Mouse (Mus musculus): Measurements from ENCODE around the gene Ggn. TPM values are rescaled to one million over a fixed set of nuclear protein-coding genes. Genes with fewer than 3 reads are reported as not detected.
"Not testable (repeated sequence)": the region's sequence is repeated elsewhere in the genome, so short reads cannot be mapped to it uniquely, and the experiment has no call there.

Gene Ggn
- total and polyA plus RNA-seq, 2 experiments from 2014 or later = 0.41 to 0.73 TPM

- 6% methylated on average over 34 of the region's 34 CpGs for WGBS
- Histone ChIP-seq H3K9ac (replicated peaks; ENCODE audit: low read length) (no peak overlapping the region), H3K36me3 (ENCODE audit: insufficient read depth, low read length) (no peaks in the 10 kb centered on the region), H3K4me2 (ENCODE audit: low read depth, low read length) (peak overlapping the region; percentile 53), H3K4me1 (ENCODE audit: insufficient read depth, low read length) (no peaks in the 10 kb centered on the region), H3K9me3 (ENCODE audit: low read length) (no peaks in the 10 kb centered on the region), H3K27me3 (ENCODE audit: insufficient read depth, low read length) (no peaks in the 10 kb centered on the region), H3K4me3 (ENCODE audit: low read length) (peak overlapping the region; percentile 38), H3K27ac (peak overlapping the region; percentile 41; the same call in 1 of the 2 replicates)
- peak; percentile 75 for DNase-seq (ENCODE audit: low spot score)
- peak; percentile 66 for ATAC-seq
- TF ChIP-seq CTCF (IDR thresholded peaks at IDR 0.05; ENCODE audit: low read depth) = no peak
These were observed 41.6 kb downstream of the Ggn start for GRCm38 (mm10) chr7:29211415-29212198.

GRCm38 (mm10) chr7:29212199-29212765, 42.3 kb downstream of the Ggn start:
- Histone ChIP-seq H3K4me2 (ENCODE audit: low read depth, low read length) (peak overlapping the region; percentile 53; the same call in 1 of the 2 replicates), H3K27ac (0 out of 2 replicates have a peak overlapping the region, but pooled peaks have one; percentile 41), H3K36me3 (ENCODE audit: insufficient read depth, low read length) (no peaks in the 10 kb centered on the region), H3K9me3 (ENCODE audit: low read length) (no peaks in the 10 kb centered on the region), H3K27me3 (ENCODE audit: insufficient read depth, low read length) (no peaks in the 10 kb centered on the region), H3K4me3 (ENCODE audit: low read length) (peak overlapping the region; percentile 38; the same call in 1 of the 2 replicates), H3K4me1 (ENCODE audit: insufficient read depth, low read length) (no peaks in the 10 kb centered on the region), H3K9ac (replicated peaks; ENCODE audit: low read length) (no peak overlapping the region)
- no peak for TF ChIP-seq CTCF (IDR thresholded peaks at IDR 0.05; ENCODE audit: low read depth)
- DNase-seq (ENCODE audit: low spot score) (peak; percentile 15), ATAC-seq (no peak)
- 15% methylated on average over 26 of the region's 26 CpGs for WGBS

- not testable (repeated sequence) for H3K4me1 ChIP-seq (ENCODE audit: insufficient read depth, low read length); H3K27me3 ChIP-seq (ENCODE audit: insufficient read depth, low read length); H3K9ac ChIP-seq (replicated peaks; ENCODE audit: low read length); H3K36me3 ChIP-seq (ENCODE audit: insufficient read depth, low read length); DNase-seq (ENCODE audit: low spot score); H3K9me3 ChIP-seq (ENCODE audit: low read length)
- 0 out of 2 replicates have a peak, but pooled peaks have one; percentile 9 for ATAC-seq
- 16% methylated on average over 40 of the region's 40 CpGs for WGBS
- peak overlapping the region; percentile 36; the same call in 1 of the 2 replicates for H3K27ac ChIP-seq
- 0 out of 2 replicates have a peak overlapping the region, but pooled peaks have one; percentile 10 for H3K4me3 ChIP-seq (ENCODE audit: low read length)
- H3K4me2 ChIP-seq (ENCODE audit: low read depth, low read length) = peak overlapping the region; percentile 40
These were observed 43.0 kb downstream of the Ggn start for GRCm38 (mm10) chr7:29212775-29213560.

- Histone ChIP-seq H3K36me3 (ENCODE audit: insufficient read depth, low read length) (no peaks in the 10 kb centered on the region), H3K4me2 (ENCODE audit: low read depth, low read length) (peak within 1 kb of the TSS; percentile 40), H3K4me3 (ENCODE audit: low read length) (peak within 1 kb of the TSS; percentile 10; the same call in 1 of the 2 replicates), H3K27ac (peak within 1 kb of the TSS; percentile 36; the same call in 1 of the 2 replicates), H3K9ac (replicated peaks; ENCODE audit: low read length) (no peak within 1 kb of the TSS), H3K4me1 (ENCODE audit: insufficient read depth, low read length) (no peaks in the 10 kb centered on the region), H3K27me3 (ENCODE audit: insufficient read depth, low read length) (no peaks in the 10 kb centered on the region), H3K9me3 (ENCODE audit: low read length) (no peaks in the 10 kb centered on the region)
- DNase-seq (ENCODE audit: low spot score) = peak; percentile 78
- WGBS = 3% methylated on average over 20 of the region's 20 CpGs
- TF ChIP-seq CTCF (IDR thresholded peaks at IDR 0.05; ENCODE audit: low read depth) = no peak
- ATAC-seq = peak; percentile 81
These were observed 43.7 kb downstream of the Ggn start, which contains the start of gene Catsperg1 for GRCm38 (mm10) chr7:29213675-29214082. Gene Catsperg1 (minus strand): TSS chr7:29214035.

- no peaks in the 10 kb centered on the region for H3K27me3 ChIP-seq (ENCODE audit: insufficient read depth, low read length)
- H3K27ac ChIP-seq = no peak overlapping the region
- no peaks in the 10 kb centered on the region for H3K9me3 ChIP-seq (ENCODE audit: low read length)
- H3K36me3 ChIP-seq (ENCODE audit: insufficient read depth, low read length) = no peaks in the 10 kb centered on the region
- no peak overlapping the region for H3K9ac ChIP-seq (replicated peaks; ENCODE audit: low read length)
- no peak for ATAC-seq
- H3K4me1 ChIP-seq (ENCODE audit: insufficient read depth, low read length) = no peaks in the 10 kb centered on the region
- WGBS = 58% methylated on average over 2 of the region's 2 CpGs
- no peak overlapping the region for H3K4me2 ChIP-seq (ENCODE audit: low read depth, low read length)
- no peak for TF ChIP-seq CTCF (IDR thresholded peaks at IDR 0.05; ENCODE audit: low read depth)
- no peak overlapping the region for H3K4me3 ChIP-seq (ENCODE audit: low read length)
- no peak for DNase-seq (ENCODE audit: low spot score)
These were observed 44.2 kb downstream of the Ggn start for GRCm38 (mm10) chr7:29214236-29214635.

DNA sequence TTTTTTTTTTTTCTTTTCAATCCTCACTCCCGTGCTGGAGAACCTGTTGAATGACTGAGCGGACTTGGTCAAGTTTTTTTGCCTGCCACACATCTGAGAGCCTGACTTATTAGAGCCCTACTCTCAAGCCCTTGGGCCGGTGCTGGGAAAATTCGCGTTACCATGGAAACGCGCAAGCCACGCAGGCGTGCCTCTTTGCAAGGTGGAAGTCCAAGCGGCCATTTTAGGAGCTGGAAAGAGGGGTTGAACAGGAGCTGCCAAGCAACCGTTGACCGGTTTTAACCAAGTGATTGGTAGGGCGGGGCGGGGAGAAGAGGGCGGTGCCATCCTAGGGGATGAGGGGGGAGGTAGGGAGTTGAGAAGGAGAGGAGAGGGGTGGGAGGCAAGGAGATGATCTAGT, 44.8 kb downstream of the Ggn start:
- 41% methylated on average over 15 of the region's 15 CpGs for WGBS
- no peak for TF ChIP-seq CTCF (IDR thresholded peaks at IDR 0.05; ENCODE audit: low read depth)
- Histone ChIP-seq H3K9ac (replicated peaks; ENCODE audit: low read length) (no peak overlapping the region), H3K9me3 (ENCODE audit: low read length) (peaks cover under 1% of the 10 kb centered on the region; the same call in 1 of the 2 replicates), H3K27ac (no peak overlapping the region), H3K4me1 (ENCODE audit: insufficient read depth, low read length) (no peaks in the 10 kb centered on the region), H3K36me3 (ENCODE audit: insufficient read depth, low read length) (no peaks in the 10 kb centered on the region), H3K27me3 (ENCODE audit: insufficient read depth, low read length) (no peaks in the 10 kb centered on the region), H3K4me2 (ENCODE audit: low read depth, low read length) (no peak overlapping the region), H3K4me3 (ENCODE audit: low read length) (no peak overlapping the region)
- DNase-seq (ENCODE audit: low spot score) (peak; percentile 32), ATAC-seq (no peak)

Other genes with a start within 250 kb of the Ggn start
- 81.3 and 85.7 TPM in 2 replicates for gene Actn4, start 207.9 kb upstream of the Ggn start, total RNA-seq (2014; rRNA removed)
- gene Actn4, start 207.9 kb upstream of the Ggn start, polyA plus RNA-seq (2015; fragmentation: Nextera tagmentation; extraction: Ambion mirVana) = 114 and 115 TPM in 2 replicates
- 347 and 472 TPM in 2 replicates for gene Eif3k, start 188.3 kb upstream of the Ggn start, total RNA-seq (2014; rRNA removed)
- 309 TPM in 2 replicates for gene Eif3k, start 188.3 kb upstream of the Ggn start, polyA plus RNA-seq (2015; fragmentation: Nextera tagmentation; extraction: Ambion mirVana)
- 4.1 and 5.8 TPM in 2 replicates for gene Map4k1, start 188.2 kb upstream of the Ggn start, total RNA-seq (2014; rRNA removed)
- 12.5 and 15.0 TPM in 2 replicates for gene Map4k1, start 188.2 kb upstream of the Ggn start, polyA plus RNA-seq (2015; fragmentation: Nextera tagmentation; extraction: Ambion mirVana)
- gene Ryr1, start 45.0 kb upstream of the Ggn start, total RNA-seq (2014; rRNA removed) = 3.8 and 5.0 TPM in 2 replicates
- 11.4 and 12.5 TPM in 2 replicates for gene Ryr1, start 45.0 kb upstream of the Ggn start, polyA plus RNA-seq (2015; fragmentation: Nextera tagmentation; extraction: Ambion mirVana)
- gene Rasgrp4, start 35.4 kb upstream of the Ggn start, total RNA-seq (2014; rRNA removed) = 2.9 and 3.3 TPM in 2 replicates
- 0.84 and 1.3 TPM in 2 replicates for gene Rasgrp4, start 35.4 kb upstream of the Ggn start, polyA plus RNA-seq (2015; fragmentation: Nextera tagmentation; extraction: Ambion mirVana)
- gene Fam98c, start 14.0 kb upstream of the Ggn start, total RNA-seq (2014; rRNA removed) = 48.7 and 67.4 TPM in 2 replicates
- gene Fam98c, start 14.0 kb upstream of the Ggn start, polyA plus RNA-seq (2015; fragmentation: Nextera tagmentation; extraction: Ambion mirVana) = 51.8 and 54.3 TPM in 2 replicates
- 27.4 and 30.8 TPM in 2 replicates for gene Spred3, start 201 bp downstream of the Ggn start, total RNA-seq (2014; rRNA removed)
- gene Spred3, start 201 bp downstream of the Ggn start, polyA plus RNA-seq (2015; fragmentation: Nextera tagmentation; extraction: Ambion mirVana) = 11.1 and 11.2 TPM in 2 replicates
- 320 and 323 TPM in 2 replicates for gene Psmd8, start 10.5 kb downstream of the Ggn start, total RNA-seq (2014; rRNA removed)
- 285 and 286 TPM in 2 replicates for gene Psmd8, start 10.5 kb downstream of the Ggn start, polyA plus RNA-seq (2015; fragmentation: Nextera tagmentation; extraction: Ambion mirVana)
- gene Catsperg1, start 43.8 kb downstream of the Ggn start, total RNA-seq (2014; rRNA removed) = 1.8 and 2.4 TPM in 2 replicates
- 0.95 and 1.9 TPM in 2 replicates for gene Catsperg1, start 43.8 kb downstream of the Ggn start, polyA plus RNA-seq (2015; fragmentation: Nextera tagmentation; extraction: Ambion mirVana)
- 5.2 and 6.1 TPM in 2 replicates for gene Kcnk6, start 62.3 kb downstream of the Ggn start, total RNA-seq (2014; rRNA removed)
- gene Kcnk6, start 62.3 kb downstream of the Ggn start, polyA plus RNA-seq (2015; fragmentation: Nextera tagmentation; extraction: Ambion mirVana) = 0.92 and 1.5 TPM in 2 replicates
- 125 and 131 TPM in 2 replicates for gene Yif1b, start 68.1 kb downstream of the Ggn start, total RNA-seq (2014; rRNA removed)
- gene Yif1b, start 68.1 kb downstream of the Ggn start, polyA plus RNA-seq (2015; fragmentation: Nextera tagmentation; extraction: Ambion mirVana) = 122 and 130 TPM in 2 replicates
- gene 2200002D01Rik, start 78.3 kb downstream of the Ggn start, total RNA-seq (2014; rRNA removed) = not detected in 2 replicates
- gene 2200002D01Rik, start 78.3 kb downstream of the Ggn start, polyA plus RNA-seq (2015; fragmentation: Nextera tagmentation; extraction: Ambion mirVana) = 0.91 and 1.4 TPM in 2 replicates
- 33.4 and 38.6 TPM in 2 replicates for gene Spint2, start 111.7 kb downstream of the Ggn start, total RNA-seq (2014; rRNA removed)
- 123 and 133 TPM in 2 replicates for gene Spint2, start 111.7 kb downstream of the Ggn start, polyA plus RNA-seq (2015; fragmentation: Nextera tagmentation; extraction: Ambion mirVana)
- 3.4 and 8.4 TPM in 2 replicates for gene Ppp1r14a, start 119.1 kb downstream of the Ggn start, total RNA-seq (2014; rRNA removed)
- gene Ppp1r14a, start 119.1 kb downstream of the Ggn start, polyA plus RNA-seq (2015; fragmentation: Nextera tagmentation; extraction: Ambion mirVana) = 3.2 and 3.4 TPM in 2 replicates
- gene Dpf1, start 133.7 kb downstream of the Ggn start, total RNA-seq (2014; rRNA removed) = 131 and 158 TPM in 2 replicates
- 105 and 111 TPM in 2 replicates for gene Dpf1, start 133.7 kb downstream of the Ggn start, polyA plus RNA-seq (2015; fragmentation: Nextera tagmentation; extraction: Ambion mirVana)